Mouse (Mus musculus): ENCODE data around the gene Npas2. TPM values are rescaled to one million over a fixed set of nuclear protein-coding genes. Genes with fewer than 3 reads are reported as not detected.

Npas2 gene
- polyA plus RNA-seq, 1 experiment from 2014 or later = 0.73 TPM

DNA sequence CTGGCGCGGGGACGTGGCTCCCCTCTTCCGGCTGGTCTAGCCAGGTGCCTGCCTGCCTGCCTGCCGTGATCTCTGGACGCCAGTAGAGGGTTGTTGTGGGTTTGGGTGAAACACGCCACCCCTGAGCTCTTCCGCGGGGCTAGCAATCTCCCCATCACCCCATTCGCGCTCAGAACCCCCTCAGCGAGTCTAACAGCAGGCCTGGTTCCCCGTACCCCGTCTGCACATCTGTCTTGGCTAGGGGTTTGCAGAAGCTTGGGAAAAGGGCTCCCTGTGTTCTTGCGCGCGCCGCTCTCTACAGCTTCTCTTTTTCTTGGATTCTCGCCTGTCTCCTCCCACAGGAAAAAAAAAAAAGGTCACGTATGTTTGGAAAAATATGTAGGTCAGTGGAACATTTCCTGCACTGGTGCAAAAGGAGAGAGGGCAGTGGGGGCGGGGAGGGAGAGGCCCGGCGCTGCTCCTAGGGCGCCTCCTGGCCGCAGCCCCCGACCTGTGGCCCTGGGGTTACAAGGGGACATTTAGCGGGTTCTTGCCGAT lies 1.0 kb upstream of the Npas2 start:
- WGBS = under 1% methylated on average over 28 of the region's 28 CpGs
- H3K9me3 ChIP-seq = no peaks in the 10 kb centered on the region
- H3K4me1 ChIP-seq = peaks cover 28% of the 10 kb centered on the region
- H3K27me3 ChIP-seq = peaks cover 68% of the 10 kb centered on the region
- H3K4me2 ChIP-seq = peak overlapping the region; percentile 98
- H3K27ac ChIP-seq = no peak overlapping the region
- peak overlapping the region; percentile 76 for H3K9ac ChIP-seq
- peak overlapping the region; percentile 74 for H3K4me3 ChIP-seq
- ATAC-seq (ENCODE audit: insufficient number of reproducible peaks, insufficient read depth, low FRiP score, low TSS enrichment, low read depth) = peak; percentile 11; the same call in 1 of the 2 replicates
- H3K36me3 ChIP-seq = no peaks in the 10 kb centered on the region

DNA sequence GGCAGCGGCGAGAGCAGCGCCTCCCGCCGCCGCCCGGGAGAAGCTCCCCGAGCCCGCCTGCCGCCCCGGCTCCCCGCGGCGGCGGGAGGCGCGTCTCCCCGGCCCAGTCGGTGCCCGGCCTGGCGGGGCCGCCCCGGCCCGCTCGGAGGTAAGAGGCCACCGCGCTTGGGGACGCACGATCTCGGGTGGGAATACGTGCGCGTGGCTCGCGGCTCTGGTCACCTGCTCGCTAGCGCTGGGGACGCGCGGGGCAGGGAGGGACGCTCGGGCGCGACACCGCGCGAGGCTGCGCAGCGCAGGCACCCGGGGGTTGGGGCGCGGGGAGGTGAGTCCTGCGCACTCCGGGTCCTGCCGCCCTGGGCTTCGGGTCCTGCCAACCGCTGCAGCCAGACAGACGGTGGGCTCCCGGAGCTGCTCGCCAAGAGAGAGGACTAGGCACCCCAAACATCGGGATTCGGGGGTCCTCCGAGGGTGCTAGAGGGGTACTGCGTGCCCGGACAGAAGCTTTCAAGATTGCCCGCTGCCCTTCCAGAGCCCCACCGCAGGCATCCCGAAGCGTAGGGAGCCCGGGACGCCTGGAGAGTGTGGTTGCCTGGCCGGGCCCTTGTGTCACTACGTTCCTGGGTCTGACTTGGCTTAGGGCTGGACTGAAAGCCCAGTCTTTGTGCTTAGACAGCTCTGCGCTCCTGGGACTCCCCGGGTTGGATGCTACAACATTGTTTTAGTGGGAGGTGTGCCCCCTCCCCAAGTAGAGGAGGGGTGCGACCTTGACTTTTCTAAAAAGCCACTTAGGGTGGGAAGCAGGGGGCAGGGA lies 538 bp downstream of the Npas2 start:
- WGBS = under 1% methylated on average over 69 of the region's 76 CpGs
- Histone ChIP-seq H3K36me3 (no peaks in the 10 kb centered on the region), H3K9me3 (no peaks in the 10 kb centered on the region), H3K4me3 (peak overlapping the region; percentile 74), H3K27me3 (peaks cover 68% of the 10 kb centered on the region), H3K4me1 (peaks cover 28% of the 10 kb centered on the region), H3K4me2 (peak overlapping the region; percentile 98), H3K9ac (peak overlapping the region; percentile 76), H3K27ac (no peak overlapping the region)
- ATAC-seq (ENCODE audit: insufficient number of reproducible peaks, insufficient read depth, low FRiP score, low TSS enrichment, low read depth) = no peak

DNA sequence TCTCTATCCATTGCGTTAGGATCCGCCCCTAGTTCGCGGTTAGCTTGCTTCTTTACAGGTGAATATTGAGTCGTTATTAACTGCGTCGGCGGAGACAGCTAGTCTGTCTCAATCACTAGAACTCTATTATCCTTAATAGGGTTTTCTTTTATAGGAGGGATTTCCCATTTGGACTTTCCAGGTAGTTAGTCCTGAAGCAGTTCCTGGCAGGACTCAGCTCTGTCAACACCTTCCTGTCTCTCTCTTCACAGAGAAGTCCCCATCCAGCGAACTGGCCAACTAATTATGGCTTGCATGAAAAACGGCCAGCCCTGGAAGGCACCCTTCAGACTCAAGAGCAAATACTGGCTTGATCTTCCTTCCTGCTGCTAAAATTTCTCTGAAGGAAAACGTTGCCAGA lies 1.4 kb downstream of the Npas2 start:
- Histone ChIP-seq H3K36me3 (no peaks in the 10 kb centered on the region), H3K9me3 (no peaks in the 10 kb centered on the region), H3K9ac (no peak overlapping the region), H3K4me1 (peaks cover 28% of the 10 kb centered on the region), H3K4me3 (peak overlapping the region; percentile 74), H3K27me3 (peaks cover 67% of the 10 kb centered on the region), H3K4me2 (peak overlapping the region; percentile 98), H3K27ac (no peak overlapping the region)
- ATAC-seq (ENCODE audit: insufficient number of reproducible peaks, insufficient read depth, low FRiP score, low TSS enrichment, low read depth) = no peak
- 2% methylated on average over 11 of the region's 11 CpGs for WGBS

DNA sequence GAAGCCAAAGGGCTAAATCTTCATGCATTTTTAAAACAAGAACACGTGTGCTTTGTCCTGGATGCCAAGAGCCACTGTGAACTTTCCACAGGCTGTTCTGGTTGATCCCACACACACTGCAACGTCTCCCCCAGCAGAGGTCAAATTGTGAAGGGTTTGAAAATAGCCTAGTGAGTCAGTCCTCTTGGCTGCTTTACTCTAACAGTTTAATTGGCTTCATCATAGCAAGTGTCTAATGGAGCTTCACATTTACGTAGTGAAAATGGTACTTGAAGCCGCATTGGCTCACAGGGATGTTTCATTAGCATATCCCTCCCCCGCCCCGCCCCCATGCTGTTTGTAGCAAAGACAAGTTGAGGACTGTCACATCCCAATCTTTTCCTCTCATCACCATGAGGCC lies 2.6 kb downstream of the Npas2 start:
- H3K4me3 ChIP-seq = no peak overlapping the region
- ATAC-seq (ENCODE audit: insufficient number of reproducible peaks, insufficient read depth, low FRiP score, low TSS enrichment, low read depth) = no peak
- peaks cover 60% of the 10 kb centered on the region for H3K27me3 ChIP-seq
- peaks cover 28% of the 10 kb centered on the region for H3K4me1 ChIP-seq
- H3K9ac ChIP-seq = no peak overlapping the region
- H3K9me3 ChIP-seq = no peaks in the 10 kb centered on the region
- no peak overlapping the region for H3K4me2 ChIP-seq
- H3K36me3 ChIP-seq = no peaks in the 10 kb centered on the region
- 36% methylated on average over 6 of the region's 6 CpGs for WGBS
- no peak overlapping the region for H3K27ac ChIP-seq

DNA sequence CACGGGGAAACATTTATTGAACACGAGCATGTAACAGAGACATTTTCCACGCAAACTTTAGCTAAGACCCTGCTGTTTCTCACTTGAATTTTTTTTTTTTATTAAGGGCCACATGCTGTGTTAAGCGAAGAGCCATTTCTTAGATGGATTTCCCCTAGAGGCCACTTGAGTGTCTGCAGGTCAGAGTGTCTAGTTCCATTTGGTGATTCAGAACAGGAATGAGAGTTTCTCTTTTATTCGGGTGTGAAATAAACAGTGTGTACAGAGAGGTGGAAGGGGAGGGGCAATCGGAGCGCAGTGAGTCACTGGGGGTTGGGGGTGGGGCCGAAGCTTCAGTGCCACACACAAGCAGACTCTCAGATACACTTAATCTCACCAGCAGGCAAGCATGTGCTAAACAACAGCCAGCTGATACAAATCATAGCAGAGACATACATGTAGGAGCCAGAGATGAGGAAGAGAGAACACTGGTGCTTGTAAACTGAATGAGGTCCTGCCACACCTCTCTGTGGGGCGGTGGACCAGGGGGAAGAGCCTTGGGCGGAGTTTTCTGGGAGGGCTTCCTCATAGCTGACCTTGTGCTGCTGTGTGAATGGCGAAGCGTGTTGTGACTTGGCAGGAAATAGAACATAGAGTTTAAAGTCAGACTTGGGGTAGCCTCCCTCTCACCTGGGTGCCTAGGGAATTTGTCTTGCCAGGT lies 3.3 kb downstream of the Npas2 start:
- no peak overlapping the region for H3K4me2 ChIP-seq
- H3K4me3 ChIP-seq = no peak overlapping the region
- no peaks in the 10 kb centered on the region for H3K36me3 ChIP-seq
- no peaks in the 10 kb centered on the region for H3K9me3 ChIP-seq
- H3K27ac ChIP-seq = no peak overlapping the region
- peaks cover 28% of the 10 kb centered on the region for H3K4me1 ChIP-seq
- H3K27me3 ChIP-seq = peaks cover 55% of the 10 kb centered on the region
- 0 out of 2 replicates have a peak overlapping the region, but pooled peaks have one; percentile 16 for H3K9ac ChIP-seq
- no peak for ATAC-seq (ENCODE audit: insufficient number of reproducible peaks, insufficient read depth, low FRiP score, low TSS enrichment, low read depth)
- 54% methylated on average over 12 of the region's 12 CpGs for WGBS

DNA sequence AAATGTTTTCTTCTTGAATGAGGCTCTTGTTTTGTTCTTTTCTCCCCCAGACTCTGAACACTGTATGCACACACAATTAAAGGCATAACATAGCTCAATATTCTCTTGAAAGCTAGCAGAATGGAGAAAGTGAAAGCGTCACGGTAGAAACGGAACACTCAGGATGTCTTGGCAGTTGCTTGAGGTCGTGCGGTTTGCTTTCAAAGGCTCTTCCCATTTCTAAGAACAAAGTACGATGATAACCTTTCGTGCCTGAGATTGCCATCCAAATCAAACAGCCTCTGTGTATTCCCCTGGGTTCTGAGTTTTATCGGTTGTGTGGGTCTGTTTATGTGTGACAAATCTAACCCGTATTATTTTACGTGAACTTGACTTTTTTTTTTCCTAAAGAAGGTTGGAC lies 11.5 kb downstream of the Npas2 start:
- no peak for ATAC-seq (ENCODE audit: insufficient number of reproducible peaks, insufficient read depth, low FRiP score, low TSS enrichment, low read depth)
- no peak overlapping the region for H3K9ac ChIP-seq
- 61% methylated on average over 10 of the region's 10 CpGs for WGBS
- no peak overlapping the region for H3K4me3 ChIP-seq
- H3K36me3 ChIP-seq = no peaks in the 10 kb centered on the region
- H3K9me3 ChIP-seq = no peaks in the 10 kb centered on the region
- H3K4me2 ChIP-seq = no peak overlapping the region
- no peaks in the 10 kb centered on the region for H3K27me3 ChIP-seq
- H3K27ac ChIP-seq = no peak overlapping the region
- no peaks in the 10 kb centered on the region for H3K4me1 ChIP-seq

DNA sequence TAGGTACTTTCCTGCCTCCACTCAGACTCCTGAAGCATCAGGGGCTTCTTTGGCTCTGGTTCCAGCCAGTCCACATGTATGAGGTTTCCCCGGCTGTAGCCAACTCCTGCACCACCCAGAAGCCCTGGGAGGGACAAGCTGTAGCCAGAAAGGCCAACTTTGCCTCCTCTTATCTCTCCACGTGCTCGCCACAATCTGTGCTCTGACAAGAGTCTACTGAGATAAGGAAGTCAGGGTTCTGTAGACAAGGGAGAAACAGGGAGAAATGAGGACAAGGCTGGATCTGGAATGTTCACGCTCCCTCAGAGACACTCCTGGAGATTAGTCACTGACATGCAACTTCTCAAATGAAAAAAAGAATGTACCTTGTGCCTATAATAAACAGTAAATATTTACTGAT lies 12.2 kb downstream of the Npas2 start:
- Histone ChIP-seq H3K4me1 (no peaks in the 10 kb centered on the region), H3K4me3 (no peak overlapping the region), H3K27me3 (no peaks in the 10 kb centered on the region), H3K27ac (no peak overlapping the region), H3K9me3 (no peaks in the 10 kb centered on the region), H3K36me3 (no peaks in the 10 kb centered on the region), H3K9ac (no peak overlapping the region), H3K4me2 (no peak overlapping the region)
- WGBS = 80% methylated on average over 4 of the region's 4 CpGs
- no peak for ATAC-seq (ENCODE audit: insufficient number of reproducible peaks, insufficient read depth, low FRiP score, low TSS enrichment, low read depth)

DNA sequence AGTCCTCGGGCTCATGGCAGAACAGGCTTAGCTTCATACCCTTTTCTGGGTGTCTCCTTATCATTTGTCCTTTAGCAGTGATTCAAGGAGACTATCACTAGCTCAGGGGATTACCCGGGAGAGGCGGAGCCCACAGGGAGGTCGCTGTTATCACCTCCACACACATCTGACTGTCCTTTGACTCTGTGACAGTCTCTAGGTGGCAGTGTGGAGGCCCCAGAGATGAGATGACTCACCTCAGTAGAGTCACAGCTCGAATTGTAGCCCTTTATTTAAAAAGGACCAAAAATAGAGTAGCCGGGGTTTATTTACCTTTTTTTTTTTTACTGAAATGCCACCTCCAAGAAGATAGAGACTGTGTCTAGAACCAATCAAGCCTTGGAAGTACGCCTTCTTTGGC lies 13.4 kb downstream of the Npas2 start:
- no peaks in the 10 kb centered on the region for H3K36me3 ChIP-seq
- H3K27me3 ChIP-seq = no peaks in the 10 kb centered on the region
- no peak overlapping the region for H3K4me3 ChIP-seq
- H3K9me3 ChIP-seq = no peaks in the 10 kb centered on the region
- WGBS = 43% methylated on average over 7 of the region's 7 CpGs
- ATAC-seq (ENCODE audit: insufficient number of reproducible peaks, insufficient read depth, low FRiP score, low TSS enrichment, low read depth) = no peak
- no peaks in the 10 kb centered on the region for H3K4me1 ChIP-seq
- no peak overlapping the region for H3K27ac ChIP-seq
- H3K9ac ChIP-seq = no peak overlapping the region
- H3K4me2 ChIP-seq = no peak overlapping the region

DNA sequence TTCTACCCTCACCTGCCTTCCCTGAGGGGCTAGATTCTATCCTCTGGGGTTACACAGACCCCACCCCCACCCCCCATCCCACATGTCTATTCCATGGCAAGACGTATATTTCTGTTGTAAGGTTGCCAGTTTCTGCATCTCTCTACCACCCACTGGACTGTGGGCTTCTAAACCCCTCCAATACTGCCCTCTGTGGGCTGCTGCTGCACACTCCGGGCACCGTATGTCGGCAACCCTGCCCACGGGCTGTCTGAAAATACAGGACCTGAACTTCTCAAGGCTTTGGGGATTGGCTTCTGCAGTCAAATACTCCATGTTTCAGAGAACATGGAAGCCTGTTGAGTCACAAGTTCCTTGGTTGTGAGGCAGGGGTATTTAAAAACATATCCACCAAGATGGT lies 17.4 kb downstream of the Npas2 start:
- Histone ChIP-seq H3K4me3 (no peak overlapping the region), H3K9me3 (no peaks in the 10 kb centered on the region), H3K36me3 (no peaks in the 10 kb centered on the region), H3K9ac (no peak overlapping the region), H3K27me3 (no peaks in the 10 kb centered on the region), H3K4me1 (no peaks in the 10 kb centered on the region), H3K27ac (no peak overlapping the region), H3K4me2 (no peak overlapping the region)
- WGBS = 71% methylated on average over 5 of the region's 5 CpGs
- no peak for ATAC-seq (ENCODE audit: insufficient number of reproducible peaks, insufficient read depth, low FRiP score, low TSS enrichment, low read depth)

DNA sequence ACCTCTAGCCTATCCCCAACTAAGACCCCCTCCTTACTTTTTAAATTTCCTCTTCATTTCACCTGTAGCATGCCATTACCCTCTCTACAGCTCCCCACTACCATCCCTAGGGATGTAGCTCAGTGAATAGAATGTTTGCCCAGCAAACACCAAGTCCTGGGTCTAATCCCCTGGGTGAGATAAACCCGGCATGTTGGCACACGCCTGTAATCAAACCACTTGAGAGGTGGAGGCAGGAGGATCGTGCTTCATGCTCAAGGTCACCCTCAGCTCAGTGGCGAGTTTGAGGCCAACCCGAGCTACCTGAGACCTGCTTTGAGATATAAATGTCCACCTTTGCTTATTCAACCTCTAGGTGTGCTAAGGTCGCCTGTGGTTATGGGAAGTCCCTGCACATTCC lies 19.5 kb downstream of the Npas2 start:
- 76% methylated on average over 6 of the region's 6 CpGs for WGBS
- H3K27ac ChIP-seq = no peak overlapping the region
- H3K36me3 ChIP-seq = no peaks in the 10 kb centered on the region
- no peaks in the 10 kb centered on the region for H3K9me3 ChIP-seq
- H3K4me2 ChIP-seq = no peak overlapping the region
- H3K4me1 ChIP-seq = no peaks in the 10 kb centered on the region
- H3K4me3 ChIP-seq = no peak overlapping the region
- ATAC-seq (ENCODE audit: insufficient number of reproducible peaks, insufficient read depth, low FRiP score, low TSS enrichment, low read depth) = no peak
- H3K9ac ChIP-seq = no peak overlapping the region
- H3K27me3 ChIP-seq = no peaks in the 10 kb centered on the region

DNA sequence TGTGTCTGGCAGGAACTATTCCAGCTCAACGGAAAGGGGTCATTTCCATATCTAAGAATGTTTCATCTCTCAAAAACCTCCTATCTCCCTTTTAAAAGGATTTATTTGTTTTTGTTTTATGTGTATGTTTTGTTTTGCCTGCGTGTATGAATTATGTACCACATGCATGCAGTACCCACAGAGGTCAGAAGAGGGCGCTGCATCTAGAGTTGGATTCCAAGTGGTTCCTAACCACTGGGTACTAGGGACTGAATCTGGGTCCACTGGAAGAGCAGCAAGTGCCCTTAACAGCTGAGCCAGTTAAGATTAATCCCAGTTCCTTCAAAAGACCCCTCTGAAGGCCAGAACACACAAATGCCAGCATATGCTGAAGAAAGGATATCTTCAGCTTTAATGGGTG lies 24.1 kb downstream of the Npas2 start:
- no peak overlapping the region for H3K27ac ChIP-seq
- H3K4me3 ChIP-seq = no peak overlapping the region
- no peaks in the 10 kb centered on the region for H3K27me3 ChIP-seq
- no peaks in the 10 kb centered on the region for H3K4me1 ChIP-seq
- H3K9me3 ChIP-seq = no peaks in the 10 kb centered on the region
- WGBS = 79% methylated on average over 3 of the region's 3 CpGs
- no peak overlapping the region for H3K4me2 ChIP-seq
- H3K36me3 ChIP-seq = no peaks in the 10 kb centered on the region
- no peak overlapping the region for H3K9ac ChIP-seq
- no peak for ATAC-seq (ENCODE audit: insufficient number of reproducible peaks, insufficient read depth, low FRiP score, low TSS enrichment, low read depth)

DNA sequence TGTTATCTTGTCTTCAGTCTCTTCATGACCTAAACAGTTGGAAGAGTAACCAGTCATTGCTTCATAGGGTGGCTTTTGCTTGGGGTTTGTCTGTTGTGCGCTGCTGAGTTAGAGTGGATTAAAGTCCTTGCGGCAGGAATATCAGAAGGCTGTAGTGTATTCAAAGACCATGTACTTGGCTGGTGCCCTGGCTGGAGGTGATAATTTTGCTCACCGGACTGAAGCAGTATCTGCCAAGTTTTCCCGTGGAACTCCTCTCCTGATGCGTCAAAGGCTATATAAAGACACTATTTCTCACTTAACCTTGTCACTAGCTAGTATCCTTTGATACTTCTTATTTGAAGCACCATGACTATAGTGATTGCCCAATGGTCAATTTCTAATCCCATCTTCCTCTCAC lies 34.9 kb downstream of the Npas2 start:
- Histone ChIP-seq H3K9me3 (no peaks in the 10 kb centered on the region), H3K27ac (no peak overlapping the region), H3K4me3 (no peak overlapping the region), H3K27me3 (no peaks in the 10 kb centered on the region), H3K36me3 (no peaks in the 10 kb centered on the region), H3K4me2 (no peak overlapping the region), H3K4me1 (0 out of 2 replicates have a peak, but pooled peaks cover 6% of the 10 kb centered on the region), H3K9ac (no peak overlapping the region)
- 90% methylated on average over 5 of the region's 5 CpGs for WGBS
- no peak for ATAC-seq (ENCODE audit: insufficient number of reproducible peaks, insufficient read depth, low FRiP score, low TSS enrichment, low read depth)
